Mouse (Mus musculus): ENCODE results near the gene Slc27a2. TPM values are rescaled to one million over a fixed set of nuclear protein-coding genes. Genes with fewer than 3 reads are reported as not detected.

The Slc27a2 gene
- polyA plus RNA-seq, 1 experiment: 10.2 TPM

DNA sequence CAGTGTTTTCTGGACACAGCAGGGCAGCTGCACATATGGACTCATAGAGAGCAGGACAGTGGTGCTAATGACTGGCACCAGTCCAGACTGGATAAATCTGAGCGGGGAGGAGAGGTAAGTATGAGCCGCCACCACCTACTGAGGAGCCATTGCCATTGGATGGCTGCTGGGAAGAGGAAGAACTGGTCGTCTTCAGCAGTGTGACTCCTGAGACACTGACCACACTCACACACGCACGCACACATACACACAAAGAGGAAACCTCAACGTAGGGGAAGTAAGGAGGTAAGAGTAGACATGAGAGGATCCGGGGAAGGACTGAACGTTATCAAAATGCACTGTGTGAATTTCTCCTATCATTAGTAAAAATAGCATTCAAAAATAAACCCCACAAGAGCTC is 24.7 kb upstream of the Slc27a2 start:
- DNase-seq (ENCODE audit: low read depth): no peak

DNA sequence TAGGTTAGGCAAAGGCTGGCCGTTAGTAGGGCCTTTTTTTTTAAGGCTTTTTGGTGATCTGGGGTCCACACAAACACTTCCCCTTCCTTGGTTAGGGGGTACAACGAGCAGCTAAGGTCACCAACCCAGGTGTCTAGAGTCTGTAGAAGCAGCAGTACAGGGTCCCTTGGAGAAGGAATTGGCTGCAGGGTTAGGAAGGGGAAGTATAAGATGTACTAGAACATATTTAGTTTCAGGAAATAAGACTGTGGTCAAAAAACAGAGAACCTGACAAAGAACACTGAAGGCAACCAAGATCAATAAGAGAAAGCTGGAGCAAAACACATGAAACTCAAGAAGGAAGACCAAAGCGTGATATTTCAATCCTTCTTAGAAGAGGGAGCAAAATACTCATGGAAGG is 21.6 kb upstream of the Slc27a2 start:
- TF ChIP-seq POLR2A (IDR thresholded peaks at IDR 0.05; ENCODE audit: borderline replicate concordance, extremely low read depth, insufficient read depth, insufficient read length, poor library complexity, severe bottlenecking) (no peak), CTCF (IDR thresholded peaks at IDR 0.05; ENCODE audit: borderline replicate concordance, extremely low read depth, insufficient read depth, insufficient read length) (no peak)
- no peak for DNase-seq (ENCODE audit: low read depth)

More for the DNA sequence above, 24.7 kb upstream of the Slc27a2 start:
- no peak for TF ChIP-seq CTCF (IDR thresholded peaks at IDR 0.05; ENCODE audit: borderline replicate concordance, extremely low read depth, insufficient read depth, insufficient read length)
- no peak for TF ChIP-seq POLR2A (IDR thresholded peaks at IDR 0.05; ENCODE audit: borderline replicate concordance, extremely low read depth, insufficient read depth, insufficient read length, poor library complexity, severe bottlenecking)

DNA sequence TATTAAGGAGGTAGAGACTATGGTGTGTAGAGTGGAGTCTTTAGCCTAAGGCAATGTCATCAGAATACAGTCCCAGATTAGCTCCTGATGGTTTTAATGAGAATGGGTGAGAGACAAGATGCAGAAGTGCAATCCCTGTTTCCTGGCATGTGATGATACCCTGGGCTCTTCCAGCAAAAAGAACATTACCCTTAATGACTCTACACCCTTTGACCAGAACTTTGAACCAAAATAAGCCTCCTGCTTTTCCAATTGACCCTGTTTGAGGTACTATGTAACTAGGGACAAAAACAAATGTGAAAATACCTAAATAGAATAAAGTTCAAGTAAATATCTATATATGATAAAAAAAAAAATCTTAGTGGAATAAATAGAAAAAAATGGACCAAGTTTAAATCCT is 14.6 kb upstream of the Slc27a2 start:
- DNase-seq (ENCODE audit: low read depth): no peak
- TF ChIP-seq POLR2A (IDR thresholded peaks at IDR 0.05; ENCODE audit: borderline replicate concordance, extremely low read depth, insufficient read depth, insufficient read length, poor library complexity, severe bottlenecking) (no peak), CTCF (IDR thresholded peaks at IDR 0.05; ENCODE audit: borderline replicate concordance, extremely low read depth, insufficient read depth, insufficient read length) (no peak)

DNA sequence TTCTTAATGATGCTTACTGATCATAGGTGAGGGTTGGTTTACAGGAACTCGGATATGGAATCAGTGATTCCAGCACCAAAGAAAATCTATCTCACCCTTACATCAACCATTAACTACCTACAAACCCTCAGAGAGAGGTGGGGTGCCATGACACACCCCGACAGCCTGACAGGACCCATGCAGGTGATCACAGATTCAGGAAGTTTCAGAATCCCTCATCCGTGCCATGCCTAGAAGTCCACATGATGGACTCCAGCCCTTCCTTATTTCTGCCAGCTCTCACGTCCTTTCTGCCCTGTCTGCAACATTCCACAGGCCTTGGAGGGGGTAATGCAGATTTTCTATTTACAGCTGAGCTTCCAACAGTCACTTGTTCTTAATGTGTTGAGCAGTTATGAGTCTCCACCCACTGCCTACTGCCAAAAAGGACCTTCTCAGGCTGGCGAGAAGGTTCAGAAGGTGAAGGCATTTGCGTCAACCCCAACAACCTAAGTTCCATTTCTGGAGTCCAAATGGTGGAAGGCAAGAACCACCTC is 11.7 kb upstream of the Slc27a2 start:
- no peak for DNase-seq (ENCODE audit: low read depth)
- no peak for TF ChIP-seq CTCF (IDR thresholded peaks at IDR 0.05; ENCODE audit: borderline replicate concordance, extremely low read depth, insufficient read depth, insufficient read length)
- no peak for TF ChIP-seq POLR2A (IDR thresholded peaks at IDR 0.05; ENCODE audit: borderline replicate concordance, extremely low read depth, insufficient read depth, insufficient read length, poor library complexity, severe bottlenecking)

DNA sequence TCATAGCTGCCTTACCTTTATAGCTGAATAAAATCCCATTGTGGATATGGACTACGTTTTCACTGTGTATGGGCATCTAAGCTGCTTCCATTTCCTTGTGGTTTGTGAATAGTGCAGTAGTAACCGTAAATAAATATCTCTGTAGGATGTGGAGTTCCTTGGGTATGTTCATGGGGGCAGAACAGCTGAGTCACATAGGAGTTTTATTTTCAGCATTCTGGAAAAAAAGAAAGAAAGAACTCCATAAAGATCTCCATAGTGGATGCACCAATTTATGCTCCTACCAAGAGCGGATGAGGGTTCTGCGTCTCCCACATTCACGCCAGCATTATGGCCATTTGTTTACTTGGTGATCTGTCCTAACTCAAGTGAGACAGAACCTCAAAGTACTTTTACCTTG is 10.0 kb upstream of the Slc27a2 start:
- TF ChIP-seq POLR2A (IDR thresholded peaks at IDR 0.05; ENCODE audit: borderline replicate concordance, extremely low read depth, insufficient read depth, insufficient read length, poor library complexity, severe bottlenecking): no peak
- no peak for TF ChIP-seq CTCF (IDR thresholded peaks at IDR 0.05; ENCODE audit: borderline replicate concordance, extremely low read depth, insufficient read depth, insufficient read length)
- DNase-seq (ENCODE audit: low read depth): no peak

DNA sequence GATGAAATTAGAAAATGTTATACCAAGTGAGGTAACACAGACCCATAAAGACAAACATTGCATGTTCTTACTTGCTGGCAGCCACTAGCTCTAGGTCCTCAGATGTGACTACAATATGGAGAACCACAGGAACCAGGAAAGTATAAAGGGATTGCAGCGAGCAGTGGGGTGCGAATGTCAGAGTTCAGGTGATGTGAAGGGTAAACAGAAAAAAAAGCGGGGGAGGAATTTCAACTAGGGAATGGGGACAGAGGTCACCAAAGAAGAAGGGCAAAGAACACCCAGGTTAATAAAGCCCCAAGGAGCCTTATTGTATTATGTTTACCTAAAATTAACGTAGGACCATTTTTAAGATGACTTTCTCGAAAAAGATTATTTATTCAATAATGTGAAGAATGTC is 6.9 kb upstream of the Slc27a2 start:
- TF ChIP-seq CTCF (IDR thresholded peaks at IDR 0.05; ENCODE audit: borderline replicate concordance, extremely low read depth, insufficient read depth, insufficient read length) (no peak), POLR2A (IDR thresholded peaks at IDR 0.05; ENCODE audit: borderline replicate concordance, extremely low read depth, insufficient read depth, insufficient read length, poor library complexity, severe bottlenecking) (no peak)
- DNase-seq (ENCODE audit: low read depth): no peak

DNA sequence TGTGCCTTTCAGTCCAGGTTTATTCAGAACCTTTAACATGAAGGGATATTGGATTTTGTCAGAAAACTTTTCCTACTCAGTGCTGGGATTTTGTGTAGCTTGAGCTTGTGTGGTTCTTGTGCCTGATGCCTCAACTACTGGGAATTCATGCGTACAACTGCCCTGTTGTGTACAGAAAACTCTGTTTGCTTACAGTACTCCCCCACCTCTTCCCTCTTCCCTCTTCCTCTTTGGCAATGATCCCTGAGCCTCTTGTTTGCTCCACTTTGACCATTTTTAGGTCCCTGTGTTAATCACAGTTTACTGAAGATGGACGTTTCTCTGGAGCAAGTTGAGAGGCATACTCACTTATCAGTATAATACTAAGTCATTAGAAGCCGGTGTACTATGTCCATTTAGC is 5.8 kb upstream of the Slc27a2 start:
- DNase-seq (ENCODE audit: low read depth): no peak
- TF ChIP-seq POLR2A (IDR thresholded peaks at IDR 0.05; ENCODE audit: borderline replicate concordance, extremely low read depth, insufficient read depth, insufficient read length, poor library complexity, severe bottlenecking): no peak
- no peak for TF ChIP-seq CTCF (IDR thresholded peaks at IDR 0.05; ENCODE audit: borderline replicate concordance, extremely low read depth, insufficient read depth, insufficient read length)

DNA sequence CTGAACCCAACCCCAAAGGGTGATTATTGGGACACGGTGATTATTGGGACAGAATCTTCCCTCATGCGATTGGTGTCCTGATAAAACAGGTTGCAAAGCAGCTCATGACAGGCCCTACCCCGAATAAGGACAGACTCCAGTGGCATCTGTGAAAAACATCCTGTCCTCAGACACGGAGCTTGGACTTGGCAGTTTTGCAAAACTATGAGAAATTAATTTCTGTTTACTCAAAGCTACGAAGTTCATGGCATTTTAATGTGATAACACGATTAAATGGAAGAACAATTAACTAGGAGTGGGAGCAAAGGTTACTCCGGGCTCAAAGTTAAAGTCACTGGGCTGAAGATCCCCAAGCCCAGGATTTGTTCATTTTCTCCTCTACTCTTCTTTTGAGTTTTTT is 2.5 kb upstream of the Slc27a2 start:
- no peak for TF ChIP-seq POLR2A (IDR thresholded peaks at IDR 0.05; ENCODE audit: borderline replicate concordance, extremely low read depth, insufficient read depth, insufficient read length, poor library complexity, severe bottlenecking)
- TF ChIP-seq CTCF (IDR thresholded peaks at IDR 0.05; ENCODE audit: borderline replicate concordance, extremely low read depth, insufficient read depth, insufficient read length): no peak
- no peak for DNase-seq (ENCODE audit: low read depth)

DNA sequence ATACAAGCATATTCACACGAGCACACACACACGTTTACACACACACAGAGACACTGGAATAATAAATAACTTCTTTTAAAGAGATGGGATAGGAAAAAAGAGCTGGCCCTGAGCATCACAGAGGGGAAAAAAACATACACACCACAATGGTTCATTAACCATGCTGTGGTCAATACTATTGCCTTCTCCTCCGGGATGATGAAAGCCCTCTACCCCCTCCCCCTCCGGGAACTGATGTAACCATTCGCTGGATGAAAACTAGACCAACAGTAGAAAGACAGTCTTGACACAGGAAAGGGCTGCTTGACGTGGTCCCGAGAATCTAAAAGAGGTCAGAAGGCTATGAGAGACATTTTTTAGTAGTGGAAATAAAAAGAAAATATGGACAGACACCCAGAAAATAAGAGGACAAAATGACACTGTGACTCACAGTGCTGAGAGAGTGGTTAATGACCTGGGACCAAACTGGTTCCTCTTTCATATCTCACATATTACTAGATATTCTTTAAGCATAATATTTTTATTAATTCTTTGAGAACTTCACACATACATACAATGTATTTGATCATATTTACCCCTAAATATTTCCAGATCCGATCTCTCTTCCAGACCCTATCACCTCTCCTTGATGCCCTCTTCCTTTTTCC is 840 bp upstream of the Slc27a2 start:
- no peak for DNase-seq (ENCODE audit: low read depth)
- TF ChIP-seq POLR2A (IDR thresholded peaks at IDR 0.05; ENCODE audit: borderline replicate concordance, extremely low read depth, insufficient read depth, insufficient read length, poor library complexity, severe bottlenecking) (no peak), CTCF (IDR thresholded peaks at IDR 0.05; ENCODE audit: borderline replicate concordance, extremely low read depth, insufficient read depth, insufficient read length) (no peak)

DNA sequence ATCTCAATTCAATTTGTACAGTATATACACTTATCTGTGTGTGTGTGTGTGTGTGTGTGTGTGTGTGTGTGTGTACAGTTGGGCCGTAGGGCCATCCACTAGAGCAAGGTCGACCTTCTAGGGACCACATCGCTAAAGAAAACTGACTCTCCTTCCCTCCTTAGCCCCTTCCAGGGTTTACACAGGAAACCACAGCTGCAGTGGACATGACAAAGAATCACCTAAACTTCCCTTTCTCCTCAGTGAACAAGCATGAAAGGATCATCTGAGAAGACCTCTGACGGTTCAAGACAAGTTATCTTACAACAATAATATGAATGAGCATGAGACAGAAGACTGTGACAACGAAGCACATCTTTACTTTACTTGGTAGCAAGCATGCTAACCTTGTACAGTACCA is 311 bp upstream of the Slc27a2 start:
- no peak for TF ChIP-seq CTCF (IDR thresholded peaks at IDR 0.05; ENCODE audit: borderline replicate concordance, extremely low read depth, insufficient read depth, insufficient read length)
- no peak for DNase-seq (ENCODE audit: low read depth)

DNA sequence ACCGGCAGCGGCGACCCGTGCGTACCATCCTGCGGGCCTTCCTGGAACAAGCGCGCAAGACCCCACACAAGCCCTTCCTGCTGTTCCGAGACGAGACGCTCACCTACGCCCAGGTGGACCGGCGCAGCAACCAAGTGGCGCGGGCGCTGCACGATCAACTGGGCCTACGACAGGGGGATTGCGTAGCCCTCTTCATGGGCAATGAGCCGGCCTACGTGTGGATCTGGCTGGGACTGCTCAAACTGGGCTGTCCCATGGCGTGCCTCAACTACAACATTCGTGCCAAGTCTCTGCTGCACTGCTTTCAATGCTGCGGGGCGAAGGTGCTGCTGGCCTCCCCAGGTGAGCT is 1.1 kb downstream of the Slc27a2 start:
- TF ChIP-seq POLR2A (IDR thresholded peaks at IDR 0.05; ENCODE audit: borderline replicate concordance, extremely low read depth, insufficient read depth, insufficient read length, poor library complexity, severe bottlenecking) (no peak), CTCF (IDR thresholded peaks at IDR 0.05; ENCODE audit: borderline replicate concordance, extremely low read depth, insufficient read depth, insufficient read length) (no peak)
- no peak for DNase-seq (ENCODE audit: low read depth)

DNA sequence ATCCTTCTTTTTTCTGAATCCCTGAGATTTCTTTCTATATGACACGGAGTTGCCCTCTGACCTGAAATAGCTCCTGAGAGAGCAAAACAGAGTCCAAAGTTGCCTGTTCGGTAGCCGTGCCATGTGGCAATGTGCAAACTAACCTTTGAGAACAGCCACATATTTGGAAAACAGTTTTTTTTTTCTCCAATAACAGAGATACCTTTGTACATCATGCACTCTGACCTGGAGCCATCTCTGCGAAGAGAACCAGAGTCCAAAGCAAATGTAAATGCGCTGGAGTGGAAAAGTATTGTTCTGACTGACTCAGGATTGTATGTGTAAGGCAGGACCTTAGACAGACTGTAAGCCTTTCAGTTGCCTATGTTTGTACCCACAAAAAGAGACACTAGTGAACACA is 3.3 kb downstream of the Slc27a2 start:
- no peak for DNase-seq (ENCODE audit: low read depth)
- no peak for TF ChIP-seq CTCF (IDR thresholded peaks at IDR 0.05; ENCODE audit: borderline replicate concordance, extremely low read depth, insufficient read depth, insufficient read length)
- no peak for TF ChIP-seq POLR2A (IDR thresholded peaks at IDR 0.05; ENCODE audit: borderline replicate concordance, extremely low read depth, insufficient read depth, insufficient read length, poor library complexity, severe bottlenecking)
